Mouse (Mus musculus) erythroblast, embryonic 14.5 days (primary cell): ENCODE measurements around the gene Sgpp1. TPM values are rescaled to one million over a fixed set of nuclear protein-coding genes. Genes with fewer than 3 reads are reported as not detected.

Experiments
- H3K27me3 ChIP-seq: 2 replicates; pipeline ENCODE4 v1.6.1; 2012; ENCODE audit warnings: inconsistent platforms; ENCODE audit not compliant: control insufficient read depth
- H3K36me3 ChIP-seq: 2 replicates; pipeline ENCODE4 v1.6.1; 2012; ENCODE audit warnings: mild to moderate bottlenecking, inconsistent platforms; ENCODE audit not compliant: control insufficient read depth
- H3K4me1 ChIP-seq: 2 replicates; pipeline ENCODE4 v1.6.1; 2012; ENCODE audit warnings: inconsistent platforms; ENCODE audit not compliant: control insufficient read depth
- H3K4me3 ChIP-seq: replicated peaks from 2 replicates; pipeline ENCODE3; 2012; ENCODE audit warnings: moderate library complexity, mild to moderate bottlenecking, inconsistent platforms
- H3K9me3 ChIP-seq: 2 replicates; pipeline ENCODE4 v1.6.1; 2012; ENCODE audit warnings: low read length, inconsistent platforms, mixed read lengths; ENCODE audit not compliant: control insufficient read depth
- GATA1 ChIP-seq: IDR thresholded peaks from 2 replicates; pipeline ENCODE4 v1.6.1; 2012; ENCODE audit warnings: low read length, inconsistent platforms, mixed read lengths
- TAL1 ChIP-seq: IDR thresholded peaks from 3 replicates; pipeline ENCODE4 v1.6.1; 2012; ENCODE audit warnings: low read length, inconsistent platforms, mixed read lengths
- polyA plus RNA-seq: library from polyadenylated mRNA; stranded (reverse); fragments of >175 nt; gene quantifications from 2 replicates; pipeline ENCODE4 v1.2.3, GENCODE M21; 2012

Gene Sgpp1
- polyA plus RNA-seq, 1 experiment = 0.55 TPM

- Histone ChIP-seq H3K36me3 (no peaks in the 10 kb centered on the region), H3K4me3 (no peak overlapping the region), H3K4me1 (peaks cover 12% of the 10 kb centered on the region), H3K27me3 (no peaks in the 10 kb centered on the region), H3K9me3 (no peaks in the 10 kb centered on the region)
- TF ChIP-seq GATA1 (no peak), TAL1 (no peak)
Measured at GRCm38 (mm10) chr12:75756387-75756786, 20.9 kb upstream of the Sgpp1 start.

- Histone ChIP-seq H3K4me1 (no peaks in the 10 kb centered on the region; the same call in 1 of the 2 replicates), H3K27me3 (no peaks in the 10 kb centered on the region), H3K4me3 (no peak overlapping the region), H3K36me3 (no peaks in the 10 kb centered on the region), H3K9me3 (no peaks in the 10 kb centered on the region)
- TF ChIP-seq GATA1 (no peak), TAL1 (no peak)
Measured at GRCm38 (mm10) chr12:75753730-75754129, 18.2 kb upstream of the Sgpp1 start.

- Histone ChIP-seq H3K4me3 (no peak overlapping the region), H3K4me1 (no peaks in the 10 kb centered on the region; the same call in 1 of the 2 replicates), H3K9me3 (no peaks in the 10 kb centered on the region), H3K27me3 (no peaks in the 10 kb centered on the region), H3K36me3 (no peaks in the 10 kb centered on the region)
- TF ChIP-seq GATA1 (no peak), TAL1 (no peak)
Measured at GRCm38 (mm10) chr12:75752077-75752476, 16.5 kb upstream of the Sgpp1 start.

- no peaks in the 10 kb centered on the region for H3K27me3 ChIP-seq
- no peaks in the 10 kb centered on the region for H3K9me3 ChIP-seq
- H3K4me3 ChIP-seq = no peak overlapping the region
- TF ChIP-seq GATA1 (no peak), TAL1 (no peak)
- H3K4me1 ChIP-seq = peaks cover 6% of the 10 kb centered on the region
- H3K36me3 ChIP-seq = no peaks in the 10 kb centered on the region
Measured at GRCm38 (mm10) chr12:75748574-75748973, 13.0 kb upstream of the Sgpp1 start.

- H3K27me3 ChIP-seq = no peaks in the 10 kb centered on the region
- H3K4me1 ChIP-seq = peaks cover 6% of the 10 kb centered on the region
- TF ChIP-seq GATA1 (no peak), TAL1 (no peak)
- no peak overlapping the region for H3K4me3 ChIP-seq
- H3K36me3 ChIP-seq = no peaks in the 10 kb centered on the region
- H3K9me3 ChIP-seq = no peaks in the 10 kb centered on the region
Measured at GRCm38 (mm10) chr12:75745697-75746290, 10.3 kb upstream of the Sgpp1 start.

- Histone ChIP-seq H3K4me3 (no peak overlapping the region), H3K36me3 (no peaks in the 10 kb centered on the region), H3K27me3 (no peaks in the 10 kb centered on the region), H3K9me3 (no peaks in the 10 kb centered on the region), H3K4me1 (peaks cover 6% of the 10 kb centered on the region)
- TF ChIP-seq TAL1 (no peak), GATA1 (no peak)
Measured at GRCm38 (mm10) chr12:75742101-75742500, 6.6 kb upstream of the Sgpp1 start.

GRCm38 (mm10) chr12:75741273-75741672 is 5.7 kb upstream of the Sgpp1 start:
- no peak for TF ChIP-seq TAL1
- TF ChIP-seq GATA1 = no peak
- Histone ChIP-seq H3K36me3 (no peaks in the 10 kb centered on the region), H3K4me3 (no peak overlapping the region)

GRCm38 (mm10) chr12:75740451-75740850 is 4.9 kb upstream of the Sgpp1 start:
- no peaks in the 10 kb centered on the region for H3K9me3 ChIP-seq
- TF ChIP-seq TAL1 = no peak
- no peak for TF ChIP-seq GATA1

More at GRCm38 (mm10) chr12:75741273-75741672, 5.7 kb upstream of the Sgpp1 start:
- Histone ChIP-seq H3K27me3 (no peaks in the 10 kb centered on the region), H3K4me1 (peaks cover 6% of the 10 kb centered on the region), H3K9me3 (no peaks in the 10 kb centered on the region)

GRCm38 (mm10) chr12:75739611-75740010 is 4.1 kb upstream of the Sgpp1 start:
- H3K4me3 ChIP-seq = no peak overlapping the region
- no peaks in the 10 kb centered on the region for H3K36me3 ChIP-seq
- peaks cover 8% of the 10 kb centered on the region for H3K4me1 ChIP-seq
- TF ChIP-seq TAL1 (no peak), GATA1 (no peak)
- peaks cover 4% of the 10 kb centered on the region; the same call in 1 of the 2 replicates for H3K27me3 ChIP-seq
- no peaks in the 10 kb centered on the region for H3K9me3 ChIP-seq

More at GRCm38 (mm10) chr12:75740451-75740850, 4.9 kb upstream of the Sgpp1 start:
- Histone ChIP-seq H3K4me1 (peaks cover 5% of the 10 kb centered on the region), H3K36me3 (no peaks in the 10 kb centered on the region), H3K4me3 (no peak overlapping the region), H3K27me3 (no peaks in the 10 kb centered on the region)

- Histone ChIP-seq H3K27me3 (peaks cover 4% of the 10 kb centered on the region; the same call in 1 of the 2 replicates), H3K4me3 (no peak overlapping the region), H3K9me3 (no peaks in the 10 kb centered on the region), H3K36me3 (no peaks in the 10 kb centered on the region), H3K4me1 (peaks cover 27% of the 10 kb centered on the region)
- TF ChIP-seq TAL1 (no peak), GATA1 (no peak)
Measured at GRCm38 (mm10) chr12:75736296-75736695, 767 bp upstream of the Sgpp1 start.
